ENCODE assay signal across 32 mouse cellular contexts in the genomic region with DNA sequence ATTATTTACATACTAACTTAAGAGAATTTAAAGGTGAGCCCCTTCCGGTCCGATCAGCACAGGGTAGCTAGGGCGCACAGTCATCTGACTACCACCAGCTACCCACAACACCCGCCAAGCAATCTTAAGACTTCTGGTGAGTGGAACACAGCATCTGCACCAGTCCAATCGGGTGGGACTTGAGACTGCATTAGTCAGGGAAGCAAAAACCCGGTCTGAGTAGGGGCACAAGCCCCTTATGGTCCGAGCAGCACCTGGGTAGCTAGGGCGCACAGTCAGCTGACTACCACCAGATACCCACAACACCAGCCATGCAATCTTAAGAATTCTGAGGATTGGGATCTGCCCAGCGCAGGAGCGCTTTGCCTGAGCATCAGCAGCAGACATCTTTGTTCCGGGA. TPM values are rescaled to one million over a fixed set of nuclear protein-coding genes. Genes with fewer than 3 reads are reported as not detected.
DNase-seq lines count a peak whose midpoint lies in the region; TF ChIP-seq lines count a peak whose summit lies in the region.
"Not testable (repeated sequence)": the region's sequence is repeated elsewhere in the genome, so short reads cannot be mapped to it uniquely, and the experiment has no call there.
"Had no signal": no experiment of that assay in that cellular context is flagged by ENCODE, and none has a peak within 500 bp of the region (broad histone marks: within the 10 kb centered on the region; RNA-seq: fewer than 3 reads in every experiment).

No protein-coding gene starts in this region.

- intact Hi-C loops in heart, adult 2 months (cut with DNase I) = not testable (repeated sequence)

- 77% methylated on average over 11 of the region's 11 CpGs for WGBS in heart, adult 2 months

- TF ChIP-seq CTCF in heart, adult 2 months (IDR thresholded peaks at IDR 0.05) = not testable (repeated sequence)

- TF ChIP-seq POLR2A in heart, adult 2 months (IDR thresholded peaks at IDR 0.05; ENCODE audit: insufficient read depth, low read depth, low read length) = not testable (repeated sequence)

- peak; percentile 55 for DNase-seq in R1 (ENCODE audit: low read depth, low spot score)
- peak; percentile 3 for DNase-seq in adrenal gland, postnatal 10 days
- DNase-seq in cerebellum, postnatal 4 days (ENCODE audit: low spot score in 2 of 2) = peak; percentile 3 to 31
- DNase-seq in heart, adult 2 months = peak; percentile 7 to 18
- DNase-seq in lung, postnatal 4 days = peak; percentile 6 to 27
- DNase-seq in spleen, postnatal 4 days (ENCODE audit: low spot score in 2 of 2) = peak; percentile 26 to 64

- not testable (repeated sequence) for H3K9ac ChIP-seq in heart, adult 2 months (ENCODE audit: low read depth, low read length)

- H3K27ac ChIP-seq in heart, adult 2 months = not testable (repeated sequence)

- not testable (repeated sequence) for TF ChIP-seq EP300 in heart, adult 2 months (IDR thresholded peaks at IDR 0.05; ENCODE audit: insufficient read depth, low read depth, low read length)

- not testable (repeated sequence) for H3K79me2 ChIP-seq in heart, adult 2 months (replicated peaks; ENCODE audit: control insufficient read depth, insufficient read depth, low read length)

- H3K36me3 ChIP-seq in heart, adult 2 months (ENCODE audit: control insufficient read depth, insufficient read depth, low read length) = not testable (repeated sequence)

- H3K4me3 ChIP-seq in heart, adult 2 months = not testable (repeated sequence)

- not testable (repeated sequence) for H3K27me3 ChIP-seq in heart, adult 2 months (ENCODE audit: control insufficient read depth, insufficient read depth, low read length)

- H3K4me1 ChIP-seq in heart, adult 2 months (ENCODE audit: control insufficient read depth, insufficient read depth, low read length) = not testable (repeated sequence)

RNA-seq across cellular contexts. Expression of gene 1700001F09Rik, which starts 14.1 kb away (rescaled TPM):
- total RNA-seq in adrenal gland, postnatal 10 days (2021) = not detected
- total RNA-seq in heart, adult 2 months (2021) = not detected
- polyA plus RNA-seq in heart, adult 2 months (2012; rRNA removed) = not detected in 2 replicates
- total RNA-seq: adrenal gland, postnatal 25 days; gastrocnemius, adult 8-10 months; gastrocnemius, postnatal 4 days; heart, postnatal 25 days; left cerebral cortex, postnatal 25 days; midbrain, postnatal 0 days had no signal
- polyA plus RNA-seq: embryonic facial prominence, embryonic 13.5 days; forebrain, embryonic 10.5 days; forebrain, embryonic 16.5 days; heart, embryonic 15.5 days; hindbrain, embryonic 16.5 days; intestine, embryonic 14.5 days; kidney, embryonic 15.5 days; limb, embryonic 13.5 days; liver, embryonic 11.5 days; liver, embryonic 16.5 days; lung, embryonic 15.5 days; midbrain, embryonic 12.5 days; myocyte; neural tube, embryonic 12.5 days; small intestine, adult 2 months; stomach, embryonic 16.5 days had no signal

RNA-seq across cellular contexts. Expression of gene Gm8138, which starts 54.4 kb away (rescaled TPM):
- total RNA-seq in adrenal gland, postnatal 10 days (2021) = not detected
- total RNA-seq in heart, adult 2 months (2021) = not detected
- not detected in 2 replicates for polyA plus RNA-seq in heart, adult 2 months (2012; rRNA removed)
- total RNA-seq: adrenal gland, postnatal 25 days; gastrocnemius, adult 8-10 months; gastrocnemius, postnatal 4 days; heart, postnatal 25 days; layer of hippocampus, adult 2 months; layer of hippocampus, postnatal 14 days; left cerebral cortex, adult 2 months; left cerebral cortex, postnatal 25 days; midbrain, postnatal 0 days had no signal
- polyA plus RNA-seq: embryonic facial prominence, embryonic 13.5 days; forebrain, embryonic 10.5 days; forebrain, embryonic 16.5 days; heart, embryonic 15.5 days; hindbrain, embryonic 11.5 days; hindbrain, embryonic 16.5 days; intestine, embryonic 14.5 days; kidney, embryonic 15.5 days; limb, embryonic 13.5 days; liver, embryonic 11.5 days; liver, embryonic 16.5 days; lung, embryonic 15.5 days; midbrain, embryonic 12.5 days; midbrain, postnatal 0 days; myocyte; neural tube, embryonic 12.5 days; small intestine, adult 2 months; stomach, embryonic 16.5 days had no signal

Comparison
In these comparisons a context has a peak if more than half of its experiments do, and no peak if none do; other contexts are left out.
1. DNase-seq: peak in every context shown above with its lines; median percentile 55 in R1; 45 in spleen, postnatal 4 days; 17 in cerebellum, postnatal 4 days; 16 in lung, postnatal 4 days; 12 in heart, adult 2 months; 3 in adrenal gland, postnatal 10 days.